Mouse (Mus musculus) liver, adult 2 months (tissue): ENCODE data around the gene Acaca.

Experiments used
- CTCF ChIP-seq: fragments of 200-500 bp; IDR thresholded peaks from 2 replicates; pipeline ENCODE4 v1.5.1; 2011; ENCODE audit warnings: low read depth, low read length, control low read depth
- POLR2A ChIP-seq: fragments of 200-500 bp; IDR thresholded peaks from 2 replicates; pipeline ENCODE4 v1.6.1; 2011; ENCODE audit warnings: low read length, control low read depth; ENCODE audit not compliant: insufficient read depth; ENCODE audit errors: extremely low read depth

GRCm38 (mm10) chr11:84382450-84382849, 253.0 kb downstream of the Acaca start:
- no peak for TF ChIP-seq POLR2A
- no peak for TF ChIP-seq CTCF
